Mouse (Mus musculus) embryonic fibroblast, embryonic 13.5 days (primary cell): ENCODE measurements at regions not wholly inside any gene's neighbourhood (a gene's known extent, or its start where the extent isn't known, plus 50 kb on each side); places are given as distances from the start of the nearest gene placed in this dataset.

Experiments
- CTCF ChIP-seq: IDR thresholded peaks from 2 replicates; pipeline ENCODE4 v1.5.1; 2011; ENCODE audit warnings: mild to moderate bottlenecking, control low read depth, low read length, moderate library complexity, borderline replicate concordance; ENCODE audit not compliant: insufficient read depth
- POLR2A ChIP-seq: IDR thresholded peaks from 2 replicates; pipeline ENCODE4 v1.6.1; 2011; ENCODE audit warnings: low read depth, mild to moderate bottlenecking, control low read depth, low read length, moderate library complexity

DNA sequence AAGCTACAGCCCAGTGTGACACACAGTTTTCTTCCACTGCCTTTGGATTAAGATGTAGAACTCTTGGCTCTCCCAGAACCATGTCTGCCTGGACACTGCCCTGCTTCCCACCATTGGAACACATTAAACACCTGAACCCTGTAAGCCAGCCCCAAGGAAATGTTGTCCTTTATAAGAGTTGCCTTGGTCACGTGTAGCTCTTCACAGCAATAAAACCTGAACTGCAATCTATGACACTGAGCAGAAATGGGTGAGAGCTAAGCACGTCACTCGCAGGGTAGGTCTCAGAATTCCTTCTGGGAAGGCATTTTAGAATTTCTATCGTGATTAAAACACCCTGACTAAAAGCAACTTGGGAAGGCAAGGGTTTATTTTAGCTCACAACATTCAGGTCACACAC lies 92.4 kb upstream of the Lrig1 start:
- no peak for TF ChIP-seq CTCF
- TF ChIP-seq POLR2A, result no peak
